Mouse (Mus musculus) monocyte, adult 2 months (primary cell): ENCODE measurements around the gene Med23.
A peak's percentile ranks its signal among the peaks of the same experiment; 100 is the strongest.

Experiments
- DNase-seq, 2 experiments: peaks; one replicate each; pipeline ENCODE4 v3.0.0; 2022; ENCODE audit warnings: low spot score in 2 of 2, low read depth in 1 of 2

The Med23 gene

DNA sequence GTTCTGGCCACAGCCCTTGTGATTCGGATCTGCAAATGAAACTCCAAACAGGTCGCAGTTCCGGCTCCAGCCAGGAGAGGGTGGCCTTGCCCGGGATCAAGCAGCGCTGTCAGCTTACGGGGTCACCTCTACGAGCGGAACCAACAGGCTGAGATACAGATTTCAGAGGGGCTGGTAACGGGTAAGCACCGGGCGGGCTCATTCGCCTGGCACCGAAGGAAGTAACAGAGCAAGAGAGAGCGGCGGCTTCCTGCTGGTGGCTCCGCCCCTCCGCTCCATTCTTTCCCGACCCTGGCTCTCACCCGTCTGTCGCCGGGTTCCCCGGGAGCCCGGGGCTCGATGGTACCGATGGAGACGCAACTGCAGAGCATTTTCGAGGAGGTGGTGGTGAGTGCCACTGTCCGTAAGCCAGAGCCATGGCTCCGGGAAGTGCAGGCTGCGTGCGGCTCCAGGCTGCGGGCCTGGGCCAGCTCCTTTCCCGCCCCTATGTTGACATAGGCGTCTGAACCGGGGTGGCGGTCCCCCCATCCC, at the start of gene Med23:
TSS of gene Med23 (plus strand) at position 227 of the 531 bp plus-strand sequence.
- peak; percentile 96 to 97 for DNase-seq

DNA sequence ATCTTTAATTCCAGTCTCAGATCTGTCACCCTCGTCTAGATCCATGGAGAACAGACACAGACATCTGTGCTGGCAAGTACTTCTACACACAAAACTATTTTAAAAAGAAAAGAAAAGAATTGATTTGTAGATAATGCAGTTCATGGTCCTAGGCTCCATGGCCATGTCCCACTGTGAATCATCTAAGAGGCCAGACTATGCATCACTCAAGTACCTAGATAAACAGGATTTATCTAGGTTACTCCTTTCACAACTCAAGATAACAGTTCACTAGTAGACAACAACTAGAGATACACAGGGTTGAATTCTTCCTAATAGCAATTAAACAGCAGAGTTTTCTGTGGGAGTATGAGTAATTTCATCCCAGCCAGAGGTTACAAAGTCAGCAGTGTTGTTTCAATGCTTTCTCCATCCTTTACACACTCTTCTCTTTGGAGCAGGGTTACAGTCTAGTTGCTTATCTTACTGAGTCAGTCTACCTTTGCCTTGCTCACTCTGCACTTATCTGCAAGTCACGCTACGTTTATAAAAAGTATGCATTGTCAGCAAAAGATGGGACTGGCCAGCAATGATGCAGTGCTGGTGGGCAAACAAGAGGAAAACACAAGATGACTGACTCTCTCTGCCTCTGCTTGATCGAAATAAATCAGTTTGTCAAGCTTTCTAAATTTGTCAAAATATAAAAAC, 47.7 kb upstream of the Med23 start:
- no peak for DNase-seq

DNA sequence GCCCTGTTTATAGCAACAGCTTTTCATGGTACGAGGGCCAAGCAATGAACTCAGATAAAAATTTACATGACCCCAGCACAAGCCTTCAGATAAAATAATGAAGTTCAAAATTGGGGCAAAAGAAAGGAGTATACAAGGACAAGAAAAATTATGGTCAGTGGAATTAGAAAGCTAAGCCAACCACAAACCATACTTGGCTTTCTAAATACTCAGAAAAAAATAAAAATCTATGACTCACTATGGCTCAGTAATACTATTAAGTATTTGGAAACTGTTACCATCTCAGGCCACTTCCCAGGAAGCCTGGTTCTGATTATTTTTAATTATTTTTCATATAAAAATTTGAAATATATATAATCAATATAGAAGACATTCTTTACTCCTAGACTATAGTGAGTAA, 46.9 kb upstream of the Med23 start:
- DNase-seq = no peak

DNA sequence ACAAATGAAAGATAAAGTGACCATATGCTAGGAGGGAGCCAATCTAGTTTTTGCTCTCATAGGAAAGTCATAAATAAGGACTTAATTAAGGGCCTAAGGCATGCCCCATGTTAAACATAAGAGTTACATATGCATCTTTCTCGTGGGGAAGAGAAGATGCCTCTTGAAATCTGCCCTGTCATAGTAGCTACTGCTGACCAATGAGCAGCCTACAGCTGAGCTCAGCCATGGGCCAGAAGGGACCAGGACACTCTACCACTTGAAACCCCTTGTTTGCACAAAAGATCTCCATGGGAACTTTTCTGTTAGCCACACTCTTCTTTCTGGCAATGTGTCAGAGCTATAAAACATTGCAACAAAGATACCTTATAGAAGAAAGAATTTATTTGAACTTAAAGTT, 46.5 kb upstream of the Med23 start:
- DNase-seq = no peak

DNA sequence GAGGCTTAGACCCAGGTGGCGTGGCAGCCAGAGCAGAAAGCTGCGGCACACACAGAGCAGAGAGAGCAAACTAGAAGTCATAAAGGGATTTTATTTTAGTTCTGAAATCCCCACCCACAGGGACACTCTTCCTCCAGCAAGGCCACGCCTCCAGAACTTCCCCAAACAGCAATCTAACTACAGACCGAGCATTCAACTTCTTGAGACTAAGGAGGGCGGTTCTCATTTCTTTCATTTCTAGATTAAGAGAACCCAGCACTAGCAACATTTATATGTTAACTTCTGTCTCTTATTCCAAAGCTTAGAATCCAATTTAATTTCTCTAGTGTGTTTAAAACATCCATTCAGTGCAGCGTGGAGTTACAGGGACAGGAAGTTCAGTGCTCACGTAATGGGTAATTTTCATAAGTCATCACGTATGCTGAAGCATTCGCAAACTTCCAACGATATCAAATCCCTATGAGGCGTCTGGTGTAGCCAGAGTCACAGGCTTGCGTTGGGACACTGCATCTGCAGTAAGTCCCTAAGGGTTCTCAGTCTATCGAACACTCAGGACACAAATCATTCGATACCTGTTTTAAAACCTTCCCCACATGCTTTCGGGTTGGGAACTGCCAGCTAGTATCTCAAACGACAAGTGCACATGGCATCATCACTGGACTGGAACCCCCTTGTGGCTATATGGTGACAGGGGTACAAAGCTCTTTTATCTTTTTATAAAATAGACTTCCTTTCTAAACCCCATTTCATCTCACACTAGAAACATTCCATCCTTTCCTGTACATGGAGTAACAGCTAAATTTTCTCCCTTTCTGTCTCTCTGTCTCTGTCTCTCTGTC, 45.9 kb upstream of the Med23 start:
- DNase-seq = no peak

DNA sequence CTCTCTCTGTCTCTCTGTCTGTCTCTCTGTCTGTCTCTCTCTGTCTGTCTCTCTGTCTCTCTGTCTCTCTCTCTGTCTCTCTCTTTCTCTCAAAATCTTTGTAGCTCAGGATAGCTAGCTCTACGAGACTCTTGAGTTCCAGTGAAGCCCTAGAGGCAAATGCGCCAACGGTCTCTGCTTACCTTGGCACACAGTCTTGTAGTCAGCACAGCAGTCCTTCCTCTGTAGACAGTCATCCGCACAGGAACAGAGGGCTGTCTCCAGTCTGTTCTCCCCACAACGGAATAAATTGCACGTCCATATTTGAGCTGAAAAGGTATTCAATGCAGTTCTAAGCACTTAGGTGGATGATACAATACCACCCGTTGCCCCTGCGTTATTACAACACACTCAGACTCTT, 45.2 kb upstream of the Med23 start:
- DNase-seq = no peak

DNA sequence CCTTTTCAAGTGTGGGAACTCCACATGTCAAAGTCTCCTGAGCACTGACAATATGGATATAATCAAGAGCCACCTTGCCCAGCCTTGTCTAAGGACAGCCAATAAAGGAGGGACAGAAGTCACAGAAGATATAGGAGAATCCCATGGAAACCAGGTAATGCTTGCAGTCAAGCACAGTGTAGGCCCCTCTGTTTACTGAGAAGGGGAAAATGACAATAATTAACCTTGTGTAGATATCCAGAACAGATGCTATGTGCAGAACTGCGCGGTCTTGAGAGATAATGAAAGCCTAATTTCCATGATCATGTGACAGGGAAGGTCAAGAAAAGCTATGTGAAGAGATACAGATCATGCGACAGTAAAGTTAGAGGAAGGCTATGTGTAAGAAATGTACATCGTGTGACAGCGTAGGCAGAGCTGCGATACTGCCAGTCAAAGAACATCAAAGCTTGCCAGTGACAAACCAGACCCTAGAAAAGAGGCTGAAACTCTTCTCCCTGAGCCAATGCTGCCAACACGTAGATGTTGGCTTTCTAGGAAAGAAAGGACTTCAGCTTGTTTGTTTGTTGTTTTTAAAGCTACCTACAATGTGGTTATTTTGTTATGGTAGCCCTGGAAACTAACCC, 44.2 kb upstream of the Med23 start:
- DNase-seq = no peak

DNA sequence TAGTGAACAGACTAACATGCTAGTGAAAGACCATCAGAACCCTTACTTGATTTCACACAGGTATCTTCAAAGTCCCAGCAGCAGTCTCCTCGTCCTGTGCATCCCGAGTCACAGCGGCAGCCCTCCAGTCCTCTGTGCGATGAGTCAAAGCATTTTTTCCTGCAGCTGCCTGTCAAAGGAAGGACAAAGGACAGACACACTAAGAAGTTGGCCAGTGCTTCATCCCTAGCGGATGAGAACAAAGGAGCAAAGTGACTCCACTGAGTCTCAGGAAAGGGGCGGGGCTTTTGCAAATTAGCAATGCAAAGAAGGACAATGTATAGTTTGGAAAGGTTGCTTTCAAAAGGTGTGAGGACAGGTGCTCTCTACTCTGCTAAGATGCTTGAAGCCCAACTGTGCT, 43.7 kb upstream of the Med23 start:
- DNase-seq = no peak

DNA sequence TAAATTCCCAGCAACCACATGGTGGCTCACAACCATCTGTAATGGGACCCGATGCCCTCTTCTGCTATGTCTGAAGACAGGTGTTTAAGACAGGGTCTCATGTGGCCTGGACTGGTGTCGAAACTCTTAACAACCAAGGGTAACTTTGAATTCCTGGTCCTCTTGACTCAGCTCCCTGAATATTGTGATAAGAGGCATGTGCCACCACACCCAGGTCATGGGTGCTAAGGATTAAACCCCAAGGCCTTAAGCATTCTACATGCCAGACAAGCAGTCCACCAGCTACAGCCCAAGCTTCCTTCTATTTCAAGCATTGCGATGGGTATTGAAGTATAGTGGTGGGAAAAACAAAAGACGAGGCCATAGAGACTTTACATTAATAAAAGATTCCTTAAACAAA, 41.6 kb upstream of the Med23 start:
- DNase-seq = no peak

DNA sequence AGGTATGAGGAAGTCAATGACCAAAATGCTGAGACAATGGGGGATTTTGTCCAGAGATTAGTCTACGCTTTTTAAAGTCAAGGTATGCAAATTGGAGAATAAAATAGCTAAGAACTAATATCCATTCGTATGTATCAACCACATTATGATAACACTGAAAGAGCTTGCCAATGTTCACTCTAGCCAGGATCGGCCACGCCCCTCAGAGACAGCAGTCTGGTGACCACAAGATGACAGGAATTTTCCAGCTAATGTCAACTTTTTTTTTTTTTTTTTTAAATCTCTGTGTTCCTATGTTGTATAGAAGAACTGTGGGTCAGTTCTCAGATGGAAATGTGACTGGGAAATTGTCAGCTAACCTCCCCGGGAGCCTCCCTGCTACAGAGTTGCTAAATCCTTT, 39.3 kb upstream of the Med23 start:
- no peak for DNase-seq

DNA sequence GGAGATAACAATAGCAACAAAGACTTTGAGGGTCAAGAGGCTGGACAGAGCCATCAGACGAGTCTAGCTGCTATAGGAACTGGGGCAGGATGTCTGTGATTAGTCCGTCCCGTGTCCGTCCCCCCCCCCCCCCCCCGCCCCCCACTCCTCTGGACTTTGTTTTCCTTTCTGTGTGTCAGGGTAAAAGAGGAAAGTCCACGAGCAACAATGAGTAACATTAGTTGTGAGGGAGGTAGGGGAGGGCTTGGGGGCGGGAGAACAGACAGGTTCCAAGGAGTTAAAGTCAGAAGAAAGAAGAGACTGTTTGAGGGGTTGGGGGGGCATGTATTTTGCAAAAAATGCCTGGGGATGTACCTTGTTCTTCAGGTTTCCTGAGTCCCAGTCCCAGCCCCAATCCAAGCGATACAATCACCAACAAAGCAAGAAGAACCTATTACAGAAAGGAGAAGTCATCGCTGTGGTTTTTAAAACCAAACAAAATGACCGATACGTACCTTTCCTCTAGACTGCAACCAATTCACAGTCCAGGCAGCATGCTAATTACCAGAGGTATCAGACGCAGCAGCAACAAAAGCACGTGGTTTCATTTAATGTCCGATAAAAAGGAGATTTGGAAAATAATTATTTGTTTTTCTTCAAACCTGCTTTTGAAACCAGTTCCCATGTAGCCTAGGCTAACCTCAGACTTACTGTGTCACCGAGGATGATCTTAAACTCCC, 38.2 kb upstream of the Med23 start:
- no peak for DNase-seq

DNA sequence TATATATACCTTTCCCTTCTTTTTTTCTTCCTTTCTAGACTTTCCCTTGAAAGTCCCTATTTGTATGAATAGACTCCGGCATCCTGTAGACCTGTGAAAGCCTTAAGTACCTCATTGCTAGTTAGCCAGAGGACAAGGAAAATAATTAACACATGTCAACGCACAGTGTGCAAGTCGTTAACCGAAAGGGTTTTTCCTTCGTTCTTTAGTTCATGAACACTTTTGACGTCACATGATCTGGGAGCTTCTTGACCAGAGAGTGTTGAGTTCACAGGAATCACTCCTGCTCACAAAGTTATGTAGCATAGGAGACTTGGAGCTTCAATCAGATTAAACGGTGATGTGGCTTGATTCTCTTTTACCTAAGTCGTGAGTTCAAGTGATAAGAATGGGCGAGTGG, 37.5 kb upstream of the Med23 start:
- DNase-seq = no peak

DNA sequence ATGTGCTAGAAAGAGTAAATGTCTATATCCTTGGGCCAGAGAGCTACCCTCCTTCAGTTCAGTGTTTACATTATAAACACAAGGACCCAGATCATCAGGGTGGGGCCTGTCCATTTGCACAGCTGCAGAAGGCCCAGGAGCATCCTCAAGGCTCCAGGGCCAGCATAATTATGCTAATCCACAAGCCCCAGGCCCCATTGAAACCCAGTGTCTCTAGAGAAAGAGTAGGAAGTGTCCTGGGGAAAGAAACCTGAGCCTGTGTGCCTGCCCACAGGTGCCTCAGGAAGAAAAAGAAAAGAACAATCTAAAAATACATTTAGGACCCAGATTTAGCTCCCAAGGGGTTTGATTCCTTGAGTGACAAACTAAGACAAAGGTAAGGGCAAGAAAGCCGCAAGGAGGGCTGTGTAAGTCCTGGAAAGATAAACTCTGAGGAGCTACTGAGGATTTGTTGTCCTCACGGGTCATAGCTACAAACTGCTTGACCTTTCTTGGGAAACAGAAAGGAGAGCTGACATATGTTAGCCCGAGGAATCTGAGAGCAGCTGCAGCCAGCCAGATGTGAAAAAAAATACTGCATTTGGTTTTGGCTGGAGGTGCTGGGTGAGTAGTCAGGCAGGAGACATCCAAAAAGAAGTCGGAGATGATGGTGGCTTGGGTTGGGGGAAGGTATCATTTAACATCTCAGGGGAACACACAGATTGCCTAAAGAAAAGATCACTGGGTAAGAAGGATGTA, 35.0 kb upstream of the Med23 start:
- DNase-seq = no peak

DNA sequence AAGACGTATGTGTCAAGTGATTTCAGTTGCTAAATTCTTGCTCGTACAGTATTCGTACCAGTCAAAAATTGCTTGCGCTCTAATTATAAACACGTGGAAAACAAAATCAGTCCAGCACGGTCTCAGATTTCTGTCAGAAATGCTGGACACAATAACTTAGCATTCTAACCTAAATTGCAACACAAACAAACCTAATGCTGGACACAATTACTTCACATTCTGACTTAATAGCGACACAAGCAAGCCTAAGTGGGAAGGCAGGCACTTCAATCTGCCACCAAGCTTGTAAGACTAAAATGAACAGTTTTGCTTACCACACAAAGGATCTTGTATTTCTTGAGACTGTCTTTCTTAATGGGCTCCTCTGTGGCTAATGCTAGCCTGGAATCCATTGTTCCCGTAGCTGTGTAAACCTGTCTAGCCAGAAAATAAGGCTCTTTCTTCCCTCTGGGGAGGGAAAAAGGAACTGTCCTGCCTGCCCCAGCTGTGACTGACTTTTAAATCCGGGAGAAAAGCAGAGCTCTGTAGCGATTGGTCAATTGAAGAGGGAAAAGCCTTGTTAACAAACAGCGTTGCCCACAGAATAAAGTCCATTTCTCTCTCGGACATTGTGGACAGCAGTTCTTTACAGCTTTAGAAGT, 34.0 kb upstream of the Med23 start:
- DNase-seq = no peak

DNA sequence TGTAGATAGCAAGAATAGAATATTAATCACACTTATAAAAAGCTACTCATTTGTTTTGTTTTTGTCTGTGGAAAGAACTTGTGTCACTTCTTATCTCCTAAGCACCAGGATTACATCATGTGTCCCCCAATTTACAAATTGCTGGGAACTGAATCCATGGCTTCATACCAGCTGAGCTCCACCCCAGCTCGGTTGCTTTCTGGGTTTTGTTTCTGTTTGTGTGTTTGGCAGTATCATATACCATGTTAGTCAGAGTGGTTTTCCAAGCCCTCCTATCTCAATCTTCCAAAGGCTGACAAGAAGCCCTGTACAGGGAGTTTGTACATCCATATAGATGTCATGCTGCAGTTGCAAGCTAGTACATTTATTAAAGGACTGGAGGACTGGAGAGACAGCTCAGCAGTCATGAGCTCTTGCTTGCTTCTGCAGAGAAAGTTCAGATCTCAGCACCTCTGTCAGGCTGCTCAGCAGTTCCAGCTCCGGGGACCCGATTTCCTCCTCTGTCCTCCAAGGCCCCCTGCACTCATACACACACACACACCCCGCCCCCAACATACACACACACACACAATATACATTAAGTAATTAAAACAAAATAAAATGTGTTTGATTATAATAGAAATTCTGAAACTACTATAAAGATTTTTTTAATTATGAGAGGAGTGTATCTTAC, 33.3 kb upstream of the Med23 start:
- DNase-seq = no peak

DNA sequence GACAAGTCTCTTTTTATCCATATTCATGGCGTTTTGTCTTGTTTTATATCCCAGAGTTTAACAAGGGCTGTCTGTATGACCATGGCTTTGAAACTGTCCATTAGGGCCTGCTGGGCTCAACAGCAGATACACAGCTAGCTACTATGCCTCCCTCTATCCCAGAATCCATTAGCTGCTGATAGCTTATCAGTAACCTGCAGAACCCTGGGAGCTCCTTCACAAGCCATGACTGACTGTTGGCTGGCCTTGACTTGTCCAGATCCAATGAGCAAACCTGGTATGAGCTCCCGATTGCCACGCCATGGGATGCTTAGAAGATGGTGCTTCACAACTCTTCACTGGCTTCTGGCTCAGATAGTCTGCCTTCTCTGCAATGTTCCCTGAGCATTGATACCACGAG, 29.0 kb upstream of the Med23 start:
- DNase-seq = no peak

DNA sequence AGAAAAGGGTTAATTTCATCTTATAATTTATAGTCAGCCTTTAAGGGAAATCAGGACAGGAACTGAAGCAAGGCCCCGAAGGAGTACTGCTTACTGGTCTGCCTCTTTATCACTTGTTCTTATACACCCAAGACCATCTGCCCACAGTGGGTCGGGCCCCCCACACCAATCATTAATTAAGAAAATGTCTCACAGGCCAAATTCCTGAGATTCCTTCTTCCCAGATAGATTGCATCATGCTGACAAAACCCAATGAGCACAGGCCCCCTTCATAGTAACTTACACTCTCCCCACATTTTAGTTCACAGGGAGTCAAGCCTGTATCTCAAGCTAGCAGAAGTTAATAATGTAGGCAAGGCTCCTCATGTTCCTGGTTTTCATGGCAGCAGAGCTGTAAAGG, 27.8 kb upstream of the Med23 start:
- DNase-seq = no peak

DNA sequence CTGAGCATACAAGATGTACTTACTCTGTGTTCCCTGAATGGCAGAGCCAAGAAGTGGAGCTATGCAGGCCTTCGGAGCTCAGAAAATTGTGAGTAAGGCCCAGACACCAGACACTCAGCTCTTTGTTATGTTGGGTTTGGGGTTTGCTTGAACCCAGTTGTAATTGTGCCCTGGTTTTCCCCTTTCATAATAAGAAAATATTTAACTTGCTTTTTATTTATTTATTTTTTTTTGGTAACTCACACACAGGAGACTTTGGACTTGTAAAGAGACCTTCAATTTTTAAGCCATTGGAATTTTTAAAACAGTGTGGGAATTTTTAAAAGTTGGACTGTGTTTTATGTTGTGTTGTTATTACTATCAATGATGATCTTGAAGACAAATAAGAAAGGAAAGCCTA, 27.1 kb upstream of the Med23 start, which contains the start of gene Enpp3:
TSS of gene Enpp3 (minus strand) at position 148 of the 400 bp plus-strand sequence.
- no peak for DNase-seq

DNA sequence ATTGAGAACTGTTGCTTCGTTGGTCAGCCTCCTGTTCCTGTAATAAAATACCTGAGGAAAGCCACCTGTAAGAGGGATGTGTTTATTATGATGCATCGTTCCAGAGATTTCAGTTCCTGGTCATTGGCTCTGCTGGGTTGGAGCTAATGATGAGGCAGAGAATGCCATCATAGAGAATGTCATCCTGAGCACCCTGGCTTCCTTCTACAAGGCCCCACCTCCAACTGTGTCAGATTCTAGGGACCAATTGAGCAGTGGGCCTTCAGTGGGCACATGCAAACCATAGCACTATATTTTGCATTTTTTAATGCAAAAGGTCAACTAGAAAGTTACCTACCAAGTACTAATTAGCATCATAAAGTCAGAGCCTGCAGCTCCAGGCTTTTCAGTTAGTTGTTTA, 6.6 kb upstream of the Med23 start:
- no peak for DNase-seq

DNA sequence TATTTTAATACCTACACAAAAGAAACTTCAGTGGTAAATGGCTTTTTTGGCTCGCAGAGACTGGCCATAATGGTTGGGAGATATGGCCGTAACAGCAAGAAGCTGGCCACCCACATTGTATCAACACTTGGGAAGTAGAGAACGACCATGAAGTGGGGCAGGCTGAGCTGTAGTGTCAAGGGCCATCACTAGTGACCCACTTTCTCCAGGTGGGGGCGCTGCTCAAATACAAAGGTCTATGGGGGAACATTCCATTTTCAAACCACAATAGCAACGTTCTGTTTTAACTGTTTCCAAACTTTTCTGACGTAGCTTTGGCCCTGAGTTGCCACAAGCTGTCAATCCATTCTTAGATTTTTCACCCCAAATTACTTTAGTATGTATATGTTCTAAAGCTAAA, 5.4 kb upstream of the Med23 start:
- DNase-seq = no peak
